Mouse (Mus musculus): ENCODE results near the gene Ugt1a1.

Gene Ugt1a1

GRCm38 (mm10) chr1:88211812-88212211 lies at the start of gene Ugt1a1:
Ugt1a1 (plus strand) TSS chr1:88211959.
- in situ Hi-C loops (cut with MboI, MseI): no loop called here

GRCm38 (mm10) chr1:88165711-88166110 lies 46.0 kb upstream of the Ugt1a1 start, which contains the start of gene Ugt1a5:
Ugt1a5 (plus strand) TSS chr1:88166012.
- in situ Hi-C loops (cut with MboI, MseI): loop anchor here in 1 of 2 experiments (25.0 kb wide), 1 partner anchor 997 kb away; no protein-coding TSS in a partner anchor

- in situ Hi-C loops (cut with MboI, MseI): loop anchor here in 1 of 2 experiments (25.0 kb wide), 1 partner anchor 990 kb away; no protein-coding TSS in a partner anchor
Measured at GRCm38 (mm10) chr1:88172190-88172589, 39.6 kb upstream of the Ugt1a1 start.

DNA sequence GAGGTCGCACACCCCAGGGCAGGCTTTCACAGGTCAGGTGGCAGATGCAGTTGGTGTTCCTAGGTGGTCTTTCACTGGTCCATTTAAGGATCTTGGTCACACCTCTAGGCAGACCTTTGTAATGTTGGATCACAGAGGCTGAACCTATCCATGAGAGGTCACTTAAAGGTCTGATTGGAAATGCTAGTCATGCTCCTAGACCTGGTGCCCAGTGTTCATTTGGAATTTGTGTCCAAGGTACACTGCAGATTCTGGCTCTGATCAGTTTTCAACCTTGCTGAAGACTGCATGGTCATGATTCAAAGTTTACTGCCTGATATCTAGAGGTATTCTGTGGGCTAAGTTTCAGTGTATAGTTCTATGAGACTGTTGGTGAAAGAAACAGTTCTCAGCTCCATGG lies 32.1 kb upstream of the Ugt1a1 start:
- in situ Hi-C loops (cut with MboI, MseI): loop anchor here (25.0 kb wide), 8 partner anchors 433 to 1942 kb away; partner anchors contain the start of gene Arl4c (in 1 of the 2)

- in situ Hi-C loops (cut with MboI, MseI): loop anchor here (25.0 kb wide), 8 partner anchors 426 to 1949 kb away; partner anchors contain the start of gene Arl4c (in 1 of the 2)
Measured at GRCm38 (mm10) chr1:88186325-88186935, 25.3 kb upstream of the Ugt1a1 start.

DNA sequence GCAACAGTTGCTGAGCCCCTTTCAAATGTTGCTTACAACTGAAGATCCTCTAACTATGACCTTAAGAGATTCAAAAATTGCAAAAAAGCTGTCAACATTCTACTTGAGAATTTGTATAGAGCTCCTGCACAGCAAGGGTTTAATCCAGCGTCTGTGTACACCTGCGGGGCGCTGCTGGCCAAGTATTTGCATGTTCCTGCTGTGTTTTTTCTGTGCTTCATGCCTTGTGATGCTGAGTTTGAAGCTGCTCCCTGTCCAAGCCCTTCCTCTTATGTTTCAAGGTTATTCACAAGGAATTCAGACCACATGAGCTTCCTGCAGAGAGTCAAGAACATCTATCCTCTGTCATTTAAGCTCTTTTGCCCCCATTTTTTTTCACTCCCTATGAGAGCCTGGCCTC lies 19.6 kb upstream of the Ugt1a1 start:
- in situ Hi-C loops (cut with MboI, MseI): loop anchor here (5.0 to 25.0 kb wide), 9 partner anchors 130 to 1955 kb away; partner anchors contain the start of gene Arl4c (in 1 of the 2)

DNA sequence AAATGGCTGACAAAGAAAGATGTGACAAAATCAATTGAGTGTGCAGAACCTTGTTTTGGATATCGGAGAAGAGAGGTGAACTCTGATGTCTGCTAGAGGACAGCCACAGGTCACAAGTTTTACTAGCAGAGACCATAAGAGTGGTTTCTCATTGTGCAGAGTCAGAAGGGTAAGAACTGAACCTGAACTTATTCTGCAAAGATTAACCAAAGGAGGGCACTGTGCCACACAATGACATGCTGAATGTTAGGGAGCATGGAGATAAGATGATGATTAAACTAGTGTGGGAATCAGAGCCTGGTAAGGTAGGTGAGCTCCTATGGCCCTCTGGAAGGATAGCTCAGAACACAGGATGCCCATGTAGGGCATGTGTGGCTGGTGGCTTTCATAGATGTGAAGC lies 16.1 kb upstream of the Ugt1a1 start:
- in situ Hi-C loops (cut with MboI, MseI): loop anchor here (25.0 kb wide), 8 partner anchors 417 to 1958 kb away; partner anchors contain the start of gene Arl4c (in 1 of the 2)

- in situ Hi-C loops (cut with MboI, MseI): loop anchor here (25.0 kb wide), 8 partner anchors 415 to 1960 kb away; partner anchors contain the start of gene Arl4c (in 1 of the 2)
Measured at GRCm38 (mm10) chr1:88197443-88197842, 14.3 kb upstream of the Ugt1a1 start.

- in situ Hi-C loops (cut with MboI, MseI): loop anchor here (5.0 to 25.0 kb wide), 11 partner anchors 117 to 1963 kb away; partner anchors contain the start of gene Arl4c (in 1 of the 2)
Measured at GRCm38 (mm10) chr1:88199996-88200395, 11.8 kb upstream of the Ugt1a1 start.

- in situ Hi-C loops (cut with MboI, MseI): loop anchor here (5.0 to 10.0 kb wide), 3 partner anchors 117 to 706 kb away; no protein-coding TSS in a partner anchor
Measured at GRCm38 (mm10) chr1:88200456-88200855, 11.3 kb upstream of the Ugt1a1 start, which contains the start of gene Ugt1a2. Ugt1a2 (plus strand) TSS chr1:88200601.

- in situ Hi-C loops (cut with MboI, MseI): loop anchor here (10.0 kb wide), 2 partner anchors 139 to 711 kb away; no protein-coding TSS in a partner anchor
Measured at GRCm38 (mm10) chr1:88205294-88205922, 6.4 kb upstream of the Ugt1a1 start, which contains the start of gene Dnajb3. Dnajb3 (minus strand) TSS chr1:88205782.

- in situ Hi-C loops (cut with MboI, MseI): loop anchor here (10.0 kb wide), 2 partner anchors 138 to 712 kb away; no protein-coding TSS in a partner anchor
Measured at GRCm38 (mm10) chr1:88206843-88207479, 4.8 kb upstream of the Ugt1a1 start.

GRCm38 (mm10) chr1:88212341-88213045 lies 734 bp downstream of the Ugt1a1 start:
- in situ Hi-C loops (cut with MboI, MseI): no loop called here

DNA sequence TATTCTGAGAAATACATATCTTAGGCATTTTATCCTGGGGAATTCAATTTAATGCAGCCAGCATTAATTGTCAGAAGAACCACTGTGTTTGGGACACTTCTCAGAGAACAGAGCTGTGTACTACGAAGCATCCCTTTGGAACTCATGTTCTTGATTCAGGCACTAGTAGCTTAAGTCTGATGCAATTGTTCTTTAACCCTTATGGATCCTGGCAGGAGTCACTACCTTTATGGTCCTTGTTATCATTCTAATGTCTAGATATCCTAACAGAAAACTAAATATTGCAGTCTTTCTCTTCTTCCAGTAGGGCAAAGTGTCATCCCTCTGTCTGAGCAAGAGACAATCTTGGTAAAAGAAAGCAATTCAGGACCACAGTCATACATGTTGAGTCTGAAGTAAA lies 1.3 kb downstream of the Ugt1a1 start:
- in situ Hi-C loops (cut with MboI, MseI): no loop called here

GRCm38 (mm10) chr1:88213766-88214461 lies 2.2 kb downstream of the Ugt1a1 start:
- in situ Hi-C loops (cut with MboI, MseI): no loop called here

GRCm38 (mm10) chr1:88214462-88214952 lies 2.7 kb downstream of the Ugt1a1 start:
- in situ Hi-C loops (cut with MboI, MseI): no loop called here

DNA sequence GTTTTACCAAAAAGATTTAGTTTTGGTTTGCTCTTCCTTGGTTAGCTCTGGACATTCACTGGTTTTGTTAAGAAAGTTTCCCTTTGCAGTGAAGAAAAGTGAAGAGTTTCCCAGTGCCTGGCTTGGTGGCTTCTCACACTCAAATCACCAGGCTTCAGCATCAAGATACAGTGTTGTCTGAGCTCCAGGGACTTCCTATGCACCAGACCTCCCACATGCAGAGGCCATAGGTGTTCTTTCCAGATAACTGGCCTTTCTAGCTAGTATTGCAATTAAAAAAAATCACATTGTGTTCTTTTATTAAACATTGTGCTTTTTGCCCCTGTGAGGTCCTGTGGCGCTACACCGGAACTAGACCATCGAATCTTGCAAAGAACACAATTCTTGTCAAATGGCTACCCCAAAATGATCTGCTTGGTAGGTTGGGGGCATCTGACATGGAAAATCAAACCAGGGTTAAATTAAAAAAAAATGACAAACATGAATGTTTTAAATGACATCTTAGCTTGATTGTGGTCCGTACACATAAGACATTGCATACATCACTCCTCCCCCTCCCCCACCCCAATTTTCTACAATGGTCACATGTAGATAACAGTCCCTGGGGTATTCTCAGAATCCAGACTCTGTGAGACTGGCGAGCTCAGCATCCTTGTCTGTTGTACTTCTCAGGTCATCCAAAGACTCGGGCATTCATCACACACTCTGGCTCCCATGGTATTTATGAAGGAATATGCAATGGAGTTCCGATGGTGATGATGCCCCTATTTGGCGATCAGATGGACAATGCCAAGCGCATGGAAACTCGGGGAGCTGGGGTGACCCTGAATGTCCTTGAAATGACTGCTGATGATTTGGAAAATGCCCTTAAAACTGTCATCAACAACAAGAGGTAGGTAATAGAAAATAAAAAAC lies 4.0 kb downstream of the Ugt1a1 start:
- in situ Hi-C loops (cut with MboI, MseI): no loop called here

GRCm38 (mm10) chr1:88216551-88216950 lies 4.8 kb downstream of the Ugt1a1 start:
- in situ Hi-C loops (cut with MboI, MseI): no loop called here

- in situ Hi-C loops (cut with MboI, MseI): no loop called here
Measured at GRCm38 (mm10) chr1:88217144-88217543, 5.4 kb downstream of the Ugt1a1 start.

Data from T-helper 17 cell (primary cell).